Mouse (Mus musculus): Measurements from ENCODE around the gene Zmym2.
A peak's percentile ranks its signal among the peaks of the same experiment; 100 is the strongest.
"Not testable (repeated sequence)": the region's sequence is repeated elsewhere in the genome, so short reads cannot be mapped to it uniquely, and the experiment has no call there.

Zmym2 gene

GRCm38 (mm10) chr14:56886594-56887513, at the start of gene Zmym2:
Gene Zmym2 (plus strand): TSS chr14:56886653.
- peak; percentile 74 to 75 for DNase-seq (ENCODE audit: low spot score in 2 of 2)

- no peak for DNase-seq (ENCODE audit: low spot score in 2 of 2)
Measured at GRCm38 (mm10) chr14:56844033-56844432, 42.4 kb upstream of the Zmym2 start.

- DNase-seq (ENCODE audit: low spot score in 2 of 2), result no peak
Measured at GRCm38 (mm10) chr14:56844507-56844906, 41.9 kb upstream of the Zmym2 start.

GRCm38 (mm10) chr14:56848322-56848721, 38.1 kb upstream of the Zmym2 start:
- DNase-seq (ENCODE audit: low spot score in 2 of 2), result no peak

GRCm38 (mm10) chr14:56849681-56850080, 36.8 kb upstream of the Zmym2 start:
- DNase-seq (ENCODE audit: low spot score in 2 of 2), result no peak

GRCm38 (mm10) chr14:56864041-56864440, 22.4 kb upstream of the Zmym2 start:
- DNase-seq (ENCODE audit: low spot score in 2 of 2), result no peak

DNA sequence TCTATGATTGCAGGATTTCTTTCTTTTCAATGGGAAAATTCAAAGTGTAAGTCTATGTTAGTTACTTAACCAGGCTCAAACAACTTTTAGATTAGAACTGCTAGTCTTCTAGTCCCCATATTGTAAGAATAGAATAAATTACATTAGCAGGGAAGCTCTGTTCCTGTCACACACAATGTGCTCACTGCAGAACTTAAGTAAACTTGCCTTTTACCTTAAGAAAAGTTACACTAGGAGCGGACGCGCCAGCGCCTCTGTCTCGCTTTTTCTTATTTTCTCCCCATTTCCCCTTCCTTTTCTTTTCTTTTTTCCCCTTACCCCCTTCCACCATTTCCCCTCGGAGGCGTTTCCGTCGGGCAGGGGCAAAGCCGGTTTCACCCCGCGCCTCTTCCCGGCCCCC, 21.8 kb upstream of the Zmym2 start:
- no peak for DNase-seq (ENCODE audit: low spot score in 2 of 2)

DNA sequence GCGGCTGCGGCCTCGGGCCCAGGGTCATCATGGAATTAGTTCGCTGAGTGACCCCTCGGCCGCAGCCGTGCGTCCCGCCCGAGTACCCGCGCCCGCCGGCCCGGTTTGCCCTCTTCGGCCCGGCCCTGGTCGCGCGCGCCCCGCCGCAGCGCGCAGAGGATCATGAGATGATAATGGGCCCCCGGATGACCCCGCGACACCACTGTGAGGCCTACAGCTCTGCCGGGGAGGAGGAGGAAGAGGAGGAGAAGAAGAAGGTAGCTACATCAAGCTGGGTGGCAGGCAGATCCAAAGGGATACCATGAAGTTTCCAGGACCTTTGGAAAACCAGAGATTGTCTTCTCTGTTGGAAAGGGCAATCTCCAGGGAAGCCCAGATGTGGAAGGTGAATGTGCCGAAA, 21.3 kb upstream of the Zmym2 start:
- DNase-seq (ENCODE audit: low spot score in 2 of 2), result not testable (repeated sequence)

- DNase-seq (ENCODE audit: low spot score in 2 of 2), result no peak
Measured at GRCm38 (mm10) chr14:56873525-56873924, 12.9 kb upstream of the Zmym2 start.

DNA sequence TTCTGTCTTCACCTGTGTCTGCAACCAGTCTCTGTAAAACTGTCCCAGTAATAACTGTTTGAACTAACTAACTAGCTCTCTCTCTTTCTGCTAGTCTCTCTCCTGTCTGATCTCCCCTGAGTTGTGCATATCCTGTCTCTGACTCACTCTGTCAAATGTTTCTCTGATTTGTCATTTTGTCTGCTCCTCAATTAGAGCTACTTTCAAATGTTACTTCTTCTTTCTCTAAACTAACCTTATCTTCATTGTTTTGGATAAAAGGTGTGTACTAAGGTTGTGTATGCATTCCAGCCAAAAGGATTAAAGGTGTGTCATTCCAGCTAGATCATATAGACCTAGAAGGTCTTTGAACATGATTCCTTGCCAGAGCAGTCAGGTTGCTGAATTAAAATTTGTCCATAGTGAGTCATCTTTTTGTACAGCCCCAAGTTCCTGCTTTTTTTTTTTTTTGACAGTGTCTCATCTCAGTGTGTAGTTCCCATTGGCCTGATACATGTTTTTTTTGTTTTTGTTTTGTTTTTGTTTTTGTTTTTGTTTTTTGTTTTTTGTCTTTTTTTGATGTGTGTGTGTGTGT, 10.8 kb upstream of the Zmym2 start:
- DNase-seq (ENCODE audit: low spot score in 2 of 2), result no peak

DNA sequence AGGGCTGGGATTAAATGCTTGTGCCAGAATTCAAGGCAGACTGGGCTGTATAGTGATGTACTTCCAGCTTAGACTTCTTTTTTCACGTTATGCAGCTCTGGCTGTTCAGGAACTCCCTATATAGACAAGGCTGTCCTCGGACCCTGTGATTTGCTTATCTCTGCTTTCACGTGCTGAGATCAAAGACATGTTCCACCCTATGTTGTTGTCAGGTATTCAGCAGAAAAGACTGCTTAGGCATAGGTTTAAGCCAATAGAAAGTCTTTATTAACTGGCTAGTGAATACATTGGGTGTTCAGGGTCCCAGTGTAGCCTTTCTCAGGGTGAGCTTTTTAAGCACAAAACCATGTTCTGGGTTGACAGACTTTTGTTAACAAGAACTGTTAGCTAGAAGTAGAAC, 5.2 kb upstream of the Zmym2 start:
- no peak for DNase-seq (ENCODE audit: low spot score in 2 of 2)

DNA sequence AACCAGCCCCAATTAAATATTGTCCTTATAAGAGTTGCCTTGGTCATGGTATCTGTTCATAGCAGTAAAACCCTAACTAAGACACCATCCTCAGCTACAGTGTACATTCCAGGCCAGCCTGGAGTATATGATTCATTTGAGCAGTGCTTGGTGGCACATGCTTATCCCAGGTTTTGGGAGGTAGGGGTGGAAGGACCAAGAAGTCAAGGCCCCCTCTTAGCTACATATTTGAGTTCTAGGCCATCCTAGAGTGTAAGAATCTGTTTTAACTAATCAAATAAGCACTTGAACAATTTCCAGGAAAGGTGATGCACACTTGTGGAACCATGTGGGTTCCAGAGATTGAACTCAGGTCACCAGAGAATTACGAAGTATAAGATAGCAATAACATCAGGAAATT, 3.0 kb upstream of the Zmym2 start:
- DNase-seq (ENCODE audit: low spot score in 2 of 2), result no peak

DNA sequence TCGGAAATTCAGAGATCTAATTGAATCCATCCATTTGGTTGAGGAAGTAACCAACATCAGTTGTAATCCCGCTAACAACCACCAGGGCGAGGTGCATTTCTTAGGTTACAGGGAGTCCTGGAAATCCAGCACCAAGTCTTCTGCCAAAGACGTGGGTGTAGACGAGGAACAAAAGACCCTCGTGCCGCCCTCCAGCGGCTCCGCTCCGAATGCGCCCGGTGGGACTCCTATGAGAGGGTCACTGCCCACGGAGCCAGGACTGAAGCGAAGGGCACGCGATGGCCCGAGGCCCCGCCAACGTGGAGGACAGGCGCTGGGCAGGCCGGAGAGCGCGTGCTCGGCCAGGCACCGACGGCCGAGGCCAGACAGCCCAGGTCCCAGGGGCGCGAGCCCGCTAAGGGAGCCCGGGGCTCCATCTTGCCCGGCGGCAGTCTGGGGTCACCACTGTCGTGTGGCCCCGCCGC, 1.1 kb upstream of the Zmym2 start:
- peak; percentile 75 to 85 for DNase-seq (ENCODE audit: low spot score in 2 of 2)

DNA sequence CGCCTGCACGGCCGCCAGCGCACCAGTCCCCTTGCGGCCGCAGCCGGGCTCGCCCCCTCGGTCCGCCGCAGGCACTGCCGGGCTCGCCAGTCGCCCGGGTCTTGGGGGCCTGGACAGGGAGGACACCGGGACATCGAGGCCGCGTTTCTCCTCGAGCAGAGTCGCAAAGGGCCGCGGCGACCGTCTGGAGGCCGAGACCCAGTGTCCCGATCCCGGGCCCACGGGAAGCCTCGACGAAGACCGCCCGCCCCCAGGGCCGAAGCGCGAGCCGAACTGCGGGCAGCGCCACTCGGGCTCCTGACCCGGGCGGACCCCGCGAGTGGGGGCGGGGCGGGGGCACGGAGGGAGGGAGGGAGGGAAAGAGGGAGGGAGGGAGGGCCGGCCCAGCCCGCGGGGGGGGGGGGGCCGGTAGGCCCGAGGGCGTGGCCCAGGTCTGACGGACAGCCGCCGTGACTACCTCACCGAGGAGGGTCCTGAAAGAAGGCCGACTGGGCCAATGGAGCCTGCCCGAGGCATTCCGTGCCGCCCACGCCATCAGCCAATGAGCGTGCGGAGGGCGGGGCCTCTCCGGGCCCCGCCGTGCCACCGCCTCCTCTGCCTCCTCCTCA, 363 bp upstream of the Zmym2 start:
- peak; percentile 73 to 77 for DNase-seq (ENCODE audit: low spot score in 2 of 2)

GRCm38 (mm10) chr14:56887514-56887880, 1.0 kb downstream of the Zmym2 start:
- no peak for DNase-seq (ENCODE audit: low spot score in 2 of 2)

DNA sequence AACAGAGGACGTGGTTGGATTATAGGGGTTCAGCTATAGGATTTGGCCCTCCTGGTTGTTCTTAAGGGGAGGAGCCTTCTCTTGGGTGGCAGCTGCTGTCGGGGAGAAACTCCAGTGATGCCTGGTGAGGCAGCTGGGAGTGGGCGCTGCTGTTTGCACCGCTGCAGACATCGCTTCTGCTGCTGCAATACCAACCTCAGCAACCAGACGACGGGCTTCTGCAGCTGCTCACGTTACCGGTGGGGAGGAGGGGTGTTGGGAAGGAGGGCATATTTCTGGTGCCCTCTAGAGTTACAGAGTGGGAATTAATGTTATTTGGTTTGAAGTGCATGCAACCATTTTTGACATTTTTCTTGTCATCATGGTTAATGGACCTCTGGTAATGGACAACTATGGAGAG, 1.4 kb downstream of the Zmym2 start:
- DNase-seq (ENCODE audit: low spot score in 2 of 2), result peak; percentile 81 to 82

GRCm38 (mm10) chr14:56888416-56888815, 2.0 kb downstream of the Zmym2 start:
- no peak for DNase-seq (ENCODE audit: low spot score in 2 of 2)

- no peak for DNase-seq (ENCODE audit: low spot score in 2 of 2)
Measured at GRCm38 (mm10) chr14:56894417-56894816, 8.0 kb downstream of the Zmym2 start.

- no peak for DNase-seq (ENCODE audit: low spot score in 2 of 2)
Measured at GRCm38 (mm10) chr14:56896521-56896920, 10.1 kb downstream of the Zmym2 start.

DNA sequence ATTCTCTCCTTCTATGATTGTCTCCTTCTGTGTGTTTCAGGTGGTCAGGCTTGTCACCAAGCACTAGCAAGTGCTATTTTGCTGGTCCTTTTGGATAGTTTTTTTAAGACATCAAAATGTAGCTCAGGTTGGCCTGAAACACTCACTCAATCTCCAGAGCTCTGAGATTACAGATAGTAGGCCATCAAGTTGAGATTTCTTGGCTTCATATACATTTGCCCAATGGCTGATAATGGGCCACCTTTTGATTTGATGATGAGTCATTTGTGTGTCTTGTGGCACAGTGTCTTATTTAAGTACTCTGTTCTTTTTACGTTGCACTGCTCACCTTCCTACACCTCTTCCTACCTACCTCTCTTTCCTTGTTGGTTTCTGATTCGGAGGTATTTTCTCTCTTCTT, 11.0 kb downstream of the Zmym2 start:
- DNase-seq (ENCODE audit: low spot score in 2 of 2), result no peak

- no peak for DNase-seq (ENCODE audit: low spot score in 2 of 2)
Measured at GRCm38 (mm10) chr14:56899656-56900055, 13.2 kb downstream of the Zmym2 start.

DNA sequence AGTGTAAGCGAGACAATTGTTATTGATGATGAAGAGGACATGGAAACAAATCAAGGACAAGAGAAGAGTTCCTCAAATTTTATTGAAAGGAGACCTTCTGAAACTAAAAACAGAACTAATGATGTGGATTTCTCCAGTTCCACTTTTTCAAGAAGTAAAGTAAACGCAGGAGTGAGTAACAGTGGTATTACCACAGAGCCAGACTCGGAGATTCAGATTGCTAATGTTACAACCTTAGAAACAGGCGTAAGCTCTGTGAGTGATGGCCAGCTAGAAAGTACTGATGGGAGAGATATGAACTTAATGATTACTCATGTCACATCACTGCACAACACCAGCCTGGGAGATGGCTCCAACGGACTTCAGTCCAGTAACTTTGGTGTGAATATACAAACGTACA, 16.6 kb downstream of the Zmym2 start:
- DNase-seq (ENCODE audit: low spot score in 2 of 2), result no peak

- no peak for DNase-seq (ENCODE audit: low spot score in 2 of 2)
Measured at GRCm38 (mm10) chr14:56905696-56906095, 19.2 kb downstream of the Zmym2 start.

Data from spleen, postnatal 36 days (tissue).